Mouse (Mus musculus): ENCODE data around the gene Gm8104. TPM values are rescaled to one million over a fixed set of nuclear protein-coding genes. Genes with fewer than 3 reads are reported as not detected.
"Not testable (repeated sequence)": the region's sequence is repeated elsewhere in the genome, so short reads cannot be mapped to it uniquely, and the experiment has no call there.

Gm8104 gene
- polyA plus RNA-seq (2012; rRNA removed) = 0.27 and 0.32 TPM in 2 replicates

- DNase-seq (ENCODE audit: extremely low spot score in 1 of 2, low spot score in 1 of 2) = not testable (repeated sequence)
Observed at GRCm38 (mm10) chr14:43100301-43100700, at the start of gene Gm8104. TSS of gene Gm8104 (plus strand) at chr14:43100601.

GRCm38 (mm10) chr14:43058063-43058462 is 42.3 kb upstream of the Gm8104 start:
- not testable (repeated sequence) for DNase-seq (ENCODE audit: extremely low spot score in 1 of 2, low spot score in 1 of 2)

- DNase-seq (ENCODE audit: extremely low spot score in 1 of 2, low spot score in 1 of 2) = not testable (repeated sequence)
Observed at GRCm38 (mm10) chr14:43060179-43060578, 40.2 kb upstream of the Gm8104 start.

- not testable (repeated sequence) for DNase-seq (ENCODE audit: extremely low spot score in 1 of 2, low spot score in 1 of 2)
Observed at GRCm38 (mm10) chr14:43076543-43076942, 23.9 kb upstream of the Gm8104 start, which contains the start of gene Gm8094. TSS of gene Gm8094 (minus strand) at chr14:43076643.

- peak in 1 of 2 experiments; percentile 42 for DNase-seq (ENCODE audit: extremely low spot score in 1 of 2, low spot score in 1 of 2)
Observed at GRCm38 (mm10) chr14:43084936-43085730, 15.3 kb upstream of the Gm8104 start.

GRCm38 (mm10) chr14:43089103-43089919 is 11.1 kb upstream of the Gm8104 start:
- DNase-seq (ENCODE audit: extremely low spot score in 1 of 2, low spot score in 1 of 2) = not testable (repeated sequence)

- DNase-seq (ENCODE audit: extremely low spot score in 1 of 2, low spot score in 1 of 2) = not testable (repeated sequence)
Observed at GRCm38 (mm10) chr14:43119673-43120072, 19.3 kb downstream of the Gm8104 start.

- DNase-seq (ENCODE audit: extremely low spot score in 1 of 2, low spot score in 1 of 2) = not testable (repeated sequence)
Observed at GRCm38 (mm10) chr14:43126286-43126685, 25.9 kb downstream of the Gm8104 start.

Other genes starting within 250 kb of the Gm8104 start
- gene Gm21977, start 247.1 kb upstream of the Gm8104 start, polyA plus RNA-seq (2012; rRNA removed) = not detected in 2 replicates
- gene Gm8082, start 107.0 kb upstream of the Gm8104 start, polyA plus RNA-seq (2012; rRNA removed) = not detected in 2 replicates
- not detected in 2 replicates for gene Gm10376, start 85.0 kb upstream of the Gm8104 start, polyA plus RNA-seq (2012; rRNA removed)
- 0.06 and 0.21 TPM in 2 replicates for gene Gm8094, start 24.0 kb upstream of the Gm8104 start, polyA plus RNA-seq (2012; rRNA removed)
- 0.13 and 0.28 TPM in 2 replicates for gene Gm7233, start 79.3 kb downstream of the Gm8104 start, polyA plus RNA-seq (2012; rRNA removed)
- gene Gm8122, start 134.7 kb downstream of the Gm8104 start, polyA plus RNA-seq (2012; rRNA removed) = not detected in 2 replicates
- gene Gm8126, start 158.0 kb downstream of the Gm8104 start, polyA plus RNA-seq (2012; rRNA removed) = 0.04 TPM in 1 of 2 replicates, not detected in the other
- 0.06 TPM in 1 of 2 replicates, not detected in the other for gene Gm9732, start 174.4 kb downstream of the Gm8104 start, polyA plus RNA-seq (2012; rRNA removed)
- not detected in 2 replicates for gene Gm8127, start 193.2 kb downstream of the Gm8104 start, polyA plus RNA-seq (2012; rRNA removed)
- not detected in 2 replicates for gene 1700001F09Rik, start 247.2 kb downstream of the Gm8104 start, polyA plus RNA-seq (2012; rRNA removed)